Mouse (Mus musculus) heart, postnatal 36 days (tissue): ENCODE measurements around the gene Mpi. TPM values are rescaled to one million over a fixed set of nuclear protein-coding genes. Genes with fewer than 3 reads are reported as not detected.

Experiments
- DNase-seq, 2 experiments: peaks; one replicate each; pipeline ENCODE4 v3.0.0; 2021 to 2022
- intact Hi-C: fragments of 180-260 bp; cut with DNase I; formaldehyde crosslinking; loops from one replicate; pipeline ENCODE4 v1.15.1; 2025
- total RNA-seq, 2 experiments: library from RNA; stranded (reverse); gene quantifications; 2 replicates each; pipeline ENCODE4 v1.2.3; 2021

Mpi gene
- total RNA-seq, 2 experiments from 2014 or later = 129 to 161 TPM

DNA sequence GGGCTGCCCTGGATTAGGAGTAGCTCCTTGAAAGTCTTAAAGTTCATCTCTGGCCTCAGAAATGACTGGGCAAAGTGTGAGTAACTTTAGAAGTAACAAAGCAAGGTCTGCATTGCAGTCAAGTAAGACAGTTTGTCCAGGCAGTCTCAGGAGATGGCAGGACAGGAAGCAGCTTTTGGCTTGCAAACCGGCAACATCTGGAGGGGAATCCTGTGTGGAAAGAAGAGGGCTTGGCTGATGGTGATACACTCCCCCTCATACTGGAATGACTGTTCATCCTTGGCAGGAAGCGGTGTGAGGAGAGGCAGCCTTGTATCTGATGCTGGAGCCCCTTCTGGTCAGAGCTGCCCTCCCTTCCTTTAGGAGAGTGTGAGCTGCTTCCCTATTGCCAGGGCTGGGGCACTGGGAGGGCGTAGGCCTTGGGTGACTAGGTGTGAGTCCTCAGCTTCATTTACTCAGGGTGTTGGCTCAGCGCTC lies 10.4 kb upstream of the Mpi start:
- intact Hi-C loops = loop anchor here (2.0 kb wide), 1 partner anchor 22 kb away; no protein-coding TSS in a partner anchor
- DNase-seq = peak; percentile 48 to 66

DNA sequence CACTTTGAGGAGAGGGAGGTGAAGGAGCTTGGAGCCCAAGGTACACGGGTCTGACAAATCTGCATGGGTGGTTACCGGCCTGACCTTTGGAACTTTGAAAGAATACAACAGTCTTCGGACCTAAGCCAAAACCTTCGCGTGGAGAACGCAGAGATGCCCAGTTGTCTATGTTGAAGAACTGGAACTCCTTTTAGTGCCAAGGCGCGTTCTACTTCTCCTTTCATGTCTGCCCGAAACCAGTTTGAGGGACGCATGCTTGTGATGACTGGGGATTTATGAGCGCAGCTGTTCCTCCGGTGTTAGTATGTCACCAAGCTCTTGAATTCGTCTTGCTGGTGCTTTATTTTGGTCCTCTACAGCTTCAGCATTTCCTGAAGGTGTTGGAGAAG lies 9.1 kb upstream of the Mpi start:
- no peak for DNase-seq
- intact Hi-C loops = loop anchor here (2.0 kb wide), 2 partner anchors 21 to 27 kb away; partner anchors contain the start of gene Ulk3

DNA sequence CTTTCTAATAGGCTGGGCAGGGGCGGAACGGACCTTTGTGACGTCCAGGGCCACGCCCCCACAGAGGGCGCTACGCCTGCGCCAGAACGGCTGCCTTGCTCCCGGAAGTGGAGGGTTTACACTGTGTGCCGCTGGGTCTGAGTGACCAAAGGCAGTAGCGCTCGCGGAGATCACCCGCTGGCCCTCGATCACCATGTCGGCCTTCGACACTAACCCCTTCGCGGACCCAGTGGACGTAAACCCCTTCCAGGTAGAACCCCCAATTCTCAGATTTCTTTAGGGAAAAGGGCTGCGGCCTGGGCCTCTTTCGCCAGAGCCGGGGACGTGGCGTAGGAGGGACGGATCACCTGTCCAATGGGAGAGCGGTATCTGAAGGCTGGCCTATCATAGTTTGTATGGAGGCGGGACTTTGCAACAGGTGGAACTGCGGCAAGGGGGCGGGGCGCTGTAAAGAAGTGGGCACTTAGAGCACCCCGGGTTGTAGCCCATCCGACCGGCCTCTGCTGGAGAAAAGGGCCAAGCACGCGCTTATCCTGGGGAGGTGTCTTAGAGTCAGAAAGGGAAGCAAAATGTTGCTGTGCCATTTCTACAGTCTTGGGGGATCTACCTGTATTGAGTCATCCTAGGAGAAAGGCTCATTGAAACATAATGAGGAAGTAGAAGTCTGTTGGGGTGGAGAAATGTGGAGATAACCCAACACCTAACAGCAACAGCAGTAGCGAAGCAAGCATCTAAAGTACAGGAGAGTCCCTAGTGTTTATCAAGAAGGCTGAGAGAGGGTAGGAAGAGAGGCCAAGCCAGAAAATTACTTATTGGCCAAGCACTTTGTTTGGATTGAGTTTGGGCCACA lies 8.5 kb upstream of the Mpi start, which contains the start of gene Scamp2:
TSS of gene Scamp2 (plus strand) at position 83 of the 850 bp plus-strand sequence.
- intact Hi-C loops = loop anchor here (2.0 kb wide), 1 partner anchor 28 kb away; the partner anchor contains the start of gene Ulk3
- peak; percentile 94 to 97 for DNase-seq

DNA sequence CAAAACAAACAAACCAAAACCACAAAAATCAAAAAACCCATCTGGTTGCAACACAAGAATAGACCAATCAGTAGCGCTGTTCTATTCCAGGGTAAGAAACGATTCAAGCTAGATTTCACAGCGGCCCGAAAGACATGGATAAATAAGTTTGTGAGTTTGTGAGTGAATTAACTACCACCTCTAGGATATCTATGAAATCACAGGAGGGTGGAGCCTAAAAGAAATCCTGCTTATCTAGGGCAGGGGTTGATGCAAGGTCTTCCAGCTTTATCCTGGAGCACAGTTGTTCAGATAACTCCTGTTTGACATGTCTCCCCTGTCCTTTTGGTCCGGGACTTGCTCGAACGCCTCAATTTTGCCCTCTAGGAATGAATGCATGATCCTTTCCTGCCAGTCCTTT lies 7.7 kb upstream of the Mpi start:
- intact Hi-C loops = loop anchor here (2.0 kb wide), 1 partner anchor 29 kb away; the partner anchor contains the start of gene Ulk3

DNA sequence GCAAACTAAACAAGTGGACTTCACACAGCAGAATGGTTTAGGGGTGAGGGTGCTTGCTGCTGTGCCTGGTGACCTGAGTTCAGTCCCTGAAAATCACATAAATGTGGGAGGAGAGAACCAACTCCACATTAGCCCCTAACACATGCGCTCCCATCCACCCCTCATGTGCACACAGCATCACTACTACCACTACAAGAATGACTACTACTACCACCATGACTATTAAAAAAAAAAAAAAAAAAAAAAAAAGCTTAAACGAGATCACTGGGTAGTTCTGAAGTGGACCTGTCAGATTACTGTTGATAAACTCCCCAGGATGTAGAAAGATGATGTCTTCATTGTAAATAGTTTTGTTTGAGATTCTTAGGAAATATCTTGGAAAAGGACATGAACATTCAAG lies 7.0 kb upstream of the Mpi start:
- intact Hi-C loops = no loop called here
- no peak for DNase-seq

More for the DNA sequence above, 7.7 kb upstream of the Mpi start:
- DNase-seq = no peak

DNA sequence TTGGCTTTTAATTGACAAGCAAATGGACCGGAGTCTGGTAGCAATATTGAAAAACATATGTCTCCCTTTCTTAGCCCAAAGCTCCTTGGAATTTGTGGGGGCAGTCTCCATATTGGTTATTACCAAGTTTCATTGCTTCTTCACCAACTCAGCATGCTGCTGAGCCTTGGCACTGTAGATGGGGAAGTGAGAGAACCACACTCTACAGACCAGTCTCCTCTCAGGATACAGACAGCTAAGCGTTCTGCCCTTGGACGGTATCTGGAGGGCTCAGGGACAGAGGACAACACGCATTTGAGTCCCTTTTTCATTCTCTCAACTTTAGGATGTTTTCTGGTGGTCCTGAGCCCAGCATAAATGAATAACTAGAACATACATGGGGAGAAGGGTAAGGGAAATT lies 6.1 kb upstream of the Mpi start:
- intact Hi-C loops = no loop called here
- no peak for DNase-seq

DNA sequence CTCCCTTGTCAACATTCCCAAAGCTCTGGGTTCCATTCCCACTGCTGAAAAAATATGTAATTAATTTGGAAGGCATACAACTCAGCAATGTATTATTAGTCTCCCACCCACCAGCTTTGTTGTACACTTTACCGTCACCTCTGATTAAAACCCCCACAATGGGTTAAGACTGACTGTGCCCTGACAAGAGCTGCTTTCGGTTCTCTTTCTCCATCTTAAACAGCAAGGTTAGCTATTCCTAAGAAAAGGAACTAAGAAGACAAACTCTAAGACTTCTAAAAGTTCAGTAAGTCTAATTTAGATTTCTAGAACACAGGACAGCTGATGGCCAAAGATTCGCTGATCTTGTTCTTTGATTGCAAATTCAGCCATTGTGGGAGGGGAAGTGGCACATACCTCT lies 4.7 kb upstream of the Mpi start:
- intact Hi-C loops = no loop called here

DNA sequence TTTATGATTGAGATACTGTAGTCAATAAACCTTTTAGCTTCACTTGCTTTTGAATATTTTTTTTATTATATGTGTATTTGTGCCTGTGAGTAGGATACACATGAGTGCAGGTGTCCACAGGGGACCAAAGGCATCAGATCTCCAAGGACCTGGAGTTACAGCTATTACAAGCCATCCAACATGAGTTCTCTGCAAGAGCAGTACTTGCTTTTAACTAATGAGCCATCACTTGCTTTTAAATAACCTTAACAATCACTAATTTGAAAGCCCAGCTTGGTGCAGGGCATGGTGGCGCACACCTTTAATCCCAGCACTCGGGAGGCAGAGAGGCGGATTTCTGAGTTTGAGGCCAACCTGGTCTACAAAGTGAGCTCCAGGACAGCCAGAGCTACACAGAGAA lies 2.2 kb upstream of the Mpi start:
- intact Hi-C loops = no loop called here

More for the DNA sequence above, 4.7 kb upstream of the Mpi start:
- no peak for DNase-seq

DNA sequence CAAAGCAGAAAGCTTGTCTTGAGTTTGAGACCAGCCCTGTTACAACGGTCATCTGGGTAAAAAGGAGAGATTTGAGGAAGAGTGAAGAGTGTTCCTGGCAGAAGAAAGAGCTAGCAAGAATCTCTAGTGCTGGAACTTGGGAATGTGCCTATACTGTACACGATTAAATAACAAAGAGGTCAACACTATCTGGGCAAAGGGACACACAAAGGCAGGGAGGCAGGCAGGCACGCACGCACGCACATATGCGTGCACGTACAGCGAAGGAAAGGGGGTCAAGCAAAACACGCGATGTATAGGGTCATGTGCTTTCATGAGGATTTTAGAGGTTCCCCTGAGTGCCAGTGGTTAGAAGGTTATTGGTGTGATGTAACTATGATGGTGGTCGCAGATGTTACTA lies 556 bp upstream of the Mpi start:
- intact Hi-C loops = no loop called here
- DNase-seq = no peak

More for the DNA sequence above, 2.2 kb upstream of the Mpi start:
- DNase-seq = no peak

DNA sequence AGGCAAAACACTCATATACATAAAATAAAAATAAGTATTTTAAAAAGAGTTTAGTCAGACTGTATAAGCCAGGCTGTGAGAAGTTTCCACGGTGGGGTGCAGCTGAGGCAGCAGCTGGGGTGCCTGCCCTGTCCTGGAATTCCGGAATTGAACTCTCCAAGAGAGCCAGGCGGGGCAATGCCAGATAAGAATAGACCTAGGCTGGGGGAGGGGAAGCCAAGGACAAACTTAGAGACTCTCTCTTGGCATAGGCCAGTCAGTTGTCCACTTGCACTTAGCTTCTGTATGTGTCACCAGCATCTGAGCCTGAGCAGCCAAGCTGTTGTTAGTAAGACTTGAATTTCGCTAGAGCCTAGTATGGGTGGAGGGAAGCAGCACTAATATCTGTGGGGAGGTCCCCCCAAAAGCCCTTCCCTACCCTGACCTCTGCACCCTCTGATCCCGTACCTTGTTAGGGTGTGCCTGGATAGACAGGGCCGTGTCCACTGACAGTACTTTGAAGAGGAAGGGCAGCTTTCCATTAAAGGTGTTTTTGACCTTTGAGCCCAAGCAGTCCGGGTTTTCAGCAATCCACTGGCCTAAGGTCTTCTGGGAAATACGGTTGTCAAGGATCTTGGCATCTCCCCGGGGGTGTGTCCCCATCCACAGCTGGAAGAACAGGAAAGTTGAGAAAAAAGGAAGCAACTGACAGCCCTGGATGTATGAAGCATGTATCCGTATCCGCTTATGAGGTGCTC lies 2.3 kb downstream of the Mpi start:
- no peak for DNase-seq
- intact Hi-C loops = no loop called here

DNA sequence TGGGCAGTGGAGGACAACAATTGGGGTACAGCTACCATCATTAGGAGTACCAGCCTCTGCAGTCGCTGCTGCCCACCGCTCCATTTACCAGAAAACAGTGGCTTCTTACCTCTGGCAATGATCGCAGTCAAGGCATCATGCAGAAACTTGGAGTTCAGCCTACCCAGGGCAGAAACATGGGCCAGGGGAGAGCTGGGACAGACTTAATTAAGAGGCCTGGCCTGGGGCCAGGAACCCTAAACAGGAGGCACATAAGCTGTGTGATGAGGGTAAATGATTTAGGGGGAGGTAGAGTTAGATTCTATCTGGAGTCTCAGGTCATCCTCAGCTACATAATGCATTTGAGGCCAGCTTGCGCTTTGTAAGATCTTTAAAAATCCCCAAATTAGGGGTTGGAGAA lies 3.4 kb downstream of the Mpi start:
- DNase-seq = no peak
- intact Hi-C loops = no loop called here

DNA sequence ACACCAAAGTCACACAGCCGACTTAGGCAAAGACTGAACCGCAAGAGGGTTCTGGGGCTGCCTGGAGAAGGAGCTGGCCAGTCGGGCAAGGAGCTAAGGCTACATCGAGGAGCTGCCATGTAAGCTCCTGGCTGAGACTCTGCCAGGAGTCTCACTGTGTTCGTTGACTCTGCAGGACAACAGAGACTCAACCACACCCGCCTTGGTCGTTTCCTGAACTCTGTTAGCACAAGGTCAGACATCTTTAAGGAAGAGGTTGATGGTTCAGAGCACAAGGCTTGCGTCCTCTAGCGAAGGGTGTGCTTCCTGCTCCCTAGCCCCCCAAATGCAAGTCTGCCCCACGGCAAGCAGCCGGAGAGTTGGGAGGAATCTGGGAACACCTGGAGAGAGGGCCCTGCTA lies 4.7 kb downstream of the Mpi start:
- intact Hi-C loops = no loop called here
- DNase-seq = no peak

DNA sequence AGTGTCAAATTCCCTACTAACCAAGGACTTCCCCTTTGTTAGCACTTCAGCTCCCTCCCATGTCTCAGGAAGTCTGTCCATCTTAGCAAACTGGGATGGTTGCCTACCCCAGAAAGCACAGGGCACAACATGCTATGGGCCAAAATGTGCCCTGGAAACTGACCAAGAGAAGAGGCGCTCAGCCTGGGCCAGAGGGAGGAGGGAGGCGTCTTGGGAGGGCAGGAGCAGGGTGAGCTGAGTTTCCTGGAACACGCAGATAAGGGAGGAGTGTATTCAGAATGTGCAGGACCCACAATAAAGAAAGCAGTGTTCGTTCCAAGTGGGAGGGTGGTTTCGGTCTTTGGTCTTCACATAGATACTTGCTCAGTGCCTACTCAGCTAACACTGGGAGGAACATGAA lies 5.3 kb downstream of the Mpi start:
- intact Hi-C loops = no loop called here
- DNase-seq = peak; percentile 59 to 69

DNA sequence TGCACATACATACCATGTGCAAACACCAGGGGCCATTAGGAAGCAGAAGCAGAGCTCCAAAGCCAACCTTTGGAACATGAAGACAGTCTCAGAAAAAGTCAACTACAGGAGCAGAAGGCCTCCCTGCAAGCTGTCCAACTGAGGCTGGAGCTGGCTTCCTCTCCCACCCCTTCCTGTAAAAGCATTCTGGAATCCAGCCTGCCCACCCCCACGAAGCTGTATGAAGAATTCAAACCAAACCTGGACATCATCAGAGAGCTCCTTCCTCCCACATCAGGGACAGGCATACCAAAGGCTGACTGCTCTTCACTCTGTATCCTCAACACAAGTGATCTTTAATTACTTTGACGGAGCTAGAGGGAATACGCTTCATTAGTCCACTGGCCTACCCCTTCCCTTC lies 8.6 kb downstream of the Mpi start:
- intact Hi-C loops = loop anchor here (5.0 kb wide), 3 partner anchors 98 to 218 kb away; no protein-coding TSS in a partner anchor
- no peak for DNase-seq

DNA sequence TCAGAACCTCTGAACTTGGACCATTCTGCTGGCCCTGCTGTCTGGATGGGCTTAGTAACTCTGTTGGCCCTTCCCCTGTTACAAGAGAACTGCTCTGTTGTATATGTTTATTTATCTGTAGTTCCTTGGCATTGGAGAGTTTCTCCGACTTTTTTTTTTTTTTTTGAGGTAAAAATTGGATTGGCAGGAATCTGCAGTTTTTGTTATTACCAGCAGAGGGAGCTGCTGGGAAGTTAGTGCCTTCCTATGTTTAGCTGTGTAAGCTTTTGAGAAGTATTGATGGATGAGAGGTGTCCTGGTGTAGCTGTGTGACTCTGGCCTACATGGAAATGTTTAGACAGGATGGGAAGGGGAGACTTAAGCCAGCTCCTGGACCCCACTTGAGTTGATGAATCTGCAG lies 11.3 kb downstream of the Mpi start:
- DNase-seq = peak in 1 of 2 experiments; percentile 64
- intact Hi-C loops = loop anchor here (1.0 to 5.0 kb wide), 6 partner anchors 21 to 221 kb away; partner anchors contain the start of gene Ulk3

DNA sequence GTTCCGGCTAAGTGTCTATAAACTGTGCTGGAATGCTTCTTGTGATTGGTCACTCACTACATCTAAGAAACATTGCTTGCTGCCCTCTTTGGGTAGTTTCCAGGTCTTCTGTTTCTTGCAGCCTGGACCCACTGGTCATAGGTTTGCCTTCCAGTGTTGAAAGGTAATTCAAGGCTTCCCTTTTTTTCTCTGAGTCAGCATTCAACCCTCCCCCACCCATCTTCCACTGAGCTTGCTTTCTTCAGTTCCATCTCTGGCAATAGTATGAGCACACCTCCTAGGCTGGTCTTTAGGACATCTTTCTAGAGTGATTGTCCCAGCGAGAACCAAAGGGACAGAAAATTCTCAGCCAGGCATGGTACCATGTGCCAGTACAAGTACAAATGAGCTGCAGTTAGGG lies 13.0 kb downstream of the Mpi start:
- intact Hi-C loops = no loop called here
- no peak for DNase-seq

DNA sequence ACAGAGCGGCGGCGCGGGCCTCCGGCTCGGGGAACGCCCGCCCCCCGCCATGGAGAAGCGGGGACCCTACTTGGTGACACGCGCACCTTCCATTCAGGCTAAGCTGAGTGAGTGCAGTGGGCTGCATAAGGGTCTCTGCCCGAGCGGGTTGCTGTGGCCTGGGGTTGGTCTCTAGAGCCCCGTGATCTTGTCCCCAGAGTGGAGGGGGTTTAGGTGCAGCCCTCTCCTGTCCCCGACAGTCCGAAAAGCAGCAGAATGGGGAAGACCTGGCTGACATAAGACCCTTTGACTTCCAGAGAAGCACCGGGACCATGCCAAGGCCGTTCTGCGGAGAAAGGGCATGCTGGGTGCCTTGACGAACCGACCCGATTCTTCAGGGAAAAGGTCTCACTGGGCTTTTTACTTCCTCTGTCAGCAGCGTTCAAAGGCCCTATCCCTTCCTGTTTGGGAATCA lies 14.8 kb downstream of the Mpi start:
- peak; percentile 41 to 59 for DNase-seq
- intact Hi-C loops = no loop called here

DNA sequence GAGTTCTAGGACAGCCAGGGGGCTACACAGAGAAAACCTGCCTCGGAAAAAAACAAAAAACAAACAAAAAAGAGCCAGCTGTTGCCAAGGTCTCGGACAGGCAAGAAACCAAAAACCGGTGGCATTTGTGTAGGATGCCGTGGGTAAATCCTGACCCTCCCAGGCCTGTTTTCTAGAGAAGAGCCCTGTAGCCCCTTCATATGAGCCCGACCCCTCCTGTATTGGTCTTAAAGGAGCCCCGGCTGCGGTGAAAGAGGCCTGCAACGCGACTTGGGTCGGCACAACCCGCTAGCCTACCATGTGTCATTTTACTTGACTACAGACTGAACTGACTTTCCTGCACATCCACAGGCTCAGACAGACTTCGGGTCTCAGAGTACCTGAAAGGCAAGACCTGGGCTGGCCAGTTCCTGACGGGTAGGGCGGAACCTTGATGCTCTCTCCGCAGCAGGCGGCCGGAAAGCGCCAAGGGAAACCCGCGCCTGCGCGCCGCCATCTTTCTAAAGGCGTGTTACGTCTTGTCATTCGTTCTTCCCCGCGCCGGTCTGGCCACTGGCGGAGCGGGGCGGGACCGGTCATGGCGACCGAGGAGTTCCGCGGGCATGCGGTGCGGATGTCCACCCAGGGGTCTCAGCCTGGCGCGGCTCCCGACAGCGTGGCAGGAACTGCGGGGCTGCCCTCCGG lies 15.4 kb downstream of the Mpi start, which contains the start of gene Fam219b:
TSS of gene Fam219b (plus strand) at position 485 of the 684 bp plus-strand sequence.
- peak; percentile 88 to 89 for DNase-seq
- intact Hi-C loops = no loop called here

DNA sequence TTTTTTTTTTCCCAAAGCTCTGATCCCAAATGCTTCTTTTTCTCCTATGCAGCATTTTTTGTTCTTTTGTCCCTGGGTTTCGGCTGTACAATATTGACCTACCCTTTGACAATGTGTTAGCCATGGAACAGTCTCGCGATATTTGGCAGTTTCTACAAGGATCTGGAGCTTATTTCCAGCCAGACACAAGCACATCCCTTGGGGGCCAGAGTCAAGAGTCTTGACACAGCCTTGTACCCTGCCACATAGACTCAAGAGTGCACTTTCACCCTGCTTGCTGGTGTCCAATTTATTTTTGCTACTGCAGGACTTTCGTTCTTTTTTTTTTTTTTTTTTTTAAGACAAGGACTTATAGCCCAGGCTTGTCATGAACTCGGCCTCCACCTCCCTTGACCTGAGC lies 16.2 kb downstream of the Mpi start:
- intact Hi-C loops = no loop called here
- DNase-seq = no peak

DNA sequence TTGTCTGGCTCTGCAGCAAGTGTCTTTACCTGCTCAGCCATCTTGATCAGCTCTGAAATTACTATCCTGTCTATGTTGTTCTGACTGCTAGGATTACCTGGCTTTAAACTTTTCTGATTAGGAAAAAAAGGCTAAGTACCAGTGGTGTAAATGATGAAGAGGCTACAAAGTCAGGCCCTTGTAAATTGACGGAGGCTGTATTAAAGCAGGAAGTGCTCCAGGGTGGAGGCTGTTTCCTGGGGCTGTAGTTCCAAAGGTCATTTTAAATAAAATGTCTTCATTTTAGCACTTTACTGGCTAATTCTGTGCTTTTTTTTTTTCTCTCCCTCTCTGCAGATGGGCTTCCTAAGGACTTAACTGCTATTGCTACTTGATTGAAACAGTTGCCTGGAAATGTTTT lies 20.6 kb downstream of the Mpi start:
- no peak for DNase-seq
- intact Hi-C loops = no loop called here
